Mouse (Mus musculus) liver, embryonic 14.5 days (tissue): ENCODE data around the gene Gmnc. TPM values are rescaled to one million over a fixed set of nuclear protein-coding genes. Genes with fewer than 3 reads are reported as not detected.

Experiments
- ATAC-seq: fragments of 200-750 bp; cut with Nextera tagmentation; 2 replicates; pipeline ENCODE4 v1.8.0; 2017; ENCODE audit warnings: moderate number of reproducible peaks, mild to moderate bottlenecking, moderate library complexity; ENCODE audit not compliant: insufficient read depth
- DNase-seq, 3 experiments: peaks; one replicate each; pipeline ENCODE4 v3.0.0-alpha.2; 2012 to 2013; ENCODE audit warnings: low read depth in 3 of 3, low spot score in 3 of 3
- H3K27ac ChIP-seq: fragments of 300-500 bp; sonication (generic); 2 replicates; pipeline ENCODE4 v1.5.1; 2014; ENCODE audit warnings: moderate library complexity, mild to moderate bottlenecking, control low read depth, inconsistent platforms
- H3K27me3 ChIP-seq: fragments of 300-500 bp; sonication (generic); 2 replicates; pipeline ENCODE4 v1.6.1; 2014; ENCODE audit warnings: mild to moderate bottlenecking, low read length, moderate library complexity; ENCODE audit not compliant: control insufficient read depth, insufficient read depth
- H3K36me3 ChIP-seq: fragments of 300-500 bp; sonication (generic); replicated peaks from 2 replicates; pipeline ENCODE4 v1.6.1; 2014; ENCODE audit warnings: low read depth; ENCODE audit not compliant: control insufficient read depth, insufficient read depth
- H3K4me1 ChIP-seq, 2 experiments: fragments of 200-500 bp in 1 of 2; fragments of 300-500 bp in 1 of 2; sonication (generic) in 1 of 2; replicated peaks; 2 replicates each; pipeline ENCODE4 v1.6.1; 2012 to 2014; ENCODE audit warnings: antibody characterized with exemption in 1 of 2, inconsistent platforms in 1 of 2, low read length in 1 of 2; ENCODE audit not compliant: control insufficient read depth in 2 of 2, insufficient read depth in 2 of 2
- H3K4me2 ChIP-seq: fragments of 300-500 bp; sonication (generic); 2 replicates; pipeline ENCODE4 v1.6.1; 2014; ENCODE audit warnings: low read depth, mild to moderate bottlenecking, control low read depth, moderate library complexity
- H3K4me3 ChIP-seq, 2 experiments: fragments of 200-500 bp in 1 of 2; fragments of 300-500 bp in 1 of 2; sonication (generic) in 1 of 2; 2 replicates each; pipeline ENCODE4 v1.5.1; 2012 to 2014; ENCODE audit warnings: low read depth in 2 of 2, low read length in 2 of 2, mild to moderate bottlenecking in 2 of 2, control low read depth in 1 of 2, inconsistent platforms in 1 of 2, moderate library complexity in 1 of 2; ENCODE audit not compliant: insufficient read depth in 1 of 2
- H3K9ac ChIP-seq: fragments of 300-500 bp; sonication (generic); replicated peaks from 2 replicates; pipeline ENCODE4 v1.6.1; 2014; ENCODE audit warnings: mild to moderate bottlenecking, control low read depth, moderate library complexity
- H3K9me3 ChIP-seq: fragments of 300-500 bp; sonication (generic); 2 replicates; pipeline ENCODE4 v1.6.1; 2016; ENCODE audit warnings: low read length, mixed read lengths; ENCODE audit not compliant: control insufficient read depth
- CTCF ChIP-seq: IDR thresholded peaks from 2 replicates; pipeline ENCODE4 v1.5.1; 2016; ENCODE audit warnings: antibody characterized with exemption, low read depth, control low read depth
- EP300 ChIP-seq: IDR thresholded peaks from 2 replicates; pipeline ENCODE4 v1.6.1; 2016; ENCODE audit warnings: antibody characterized with exemption, low read depth
- WGBS: fragments of 180-500 bp; shearing (Covaris S2); extraction: QIAGEN DNeasy Blood & Tissue Kit; methylation state at CpG from one replicate; pipeline ENCODE4 v1.1.7; 2014; ENCODE audit not compliant: insufficient replicate concordance; 5-methylcytosine and 5-hydroxymethylcytosine counted together
- polyA plus RNA-seq, 2 experiments: library from polyadenylated mRNA; depleted of rRNA in 1 of 2; stranded (reverse) in 1 of 2; unstranded in 1 of 2; fragments of >200 nt; fragmentation: Nextera tagmentation in 1 of 2; extraction: Ambion mirVana in 1 of 2; gene quantifications; 2 replicates each; pipeline versions ENCODE4 v1.2.1 to v1.2.3; 2012 to 2014

Gene Gmnc
- polyA plus RNA-seq (2012; rRNA removed) (0.01 TPM in 1 of 2 replicates, not detected in the other), polyA plus RNA-seq (2014; fragmentation: Nextera tagmentation; extraction: Ambion mirVana) (not detected in 2 replicates)

DNA sequence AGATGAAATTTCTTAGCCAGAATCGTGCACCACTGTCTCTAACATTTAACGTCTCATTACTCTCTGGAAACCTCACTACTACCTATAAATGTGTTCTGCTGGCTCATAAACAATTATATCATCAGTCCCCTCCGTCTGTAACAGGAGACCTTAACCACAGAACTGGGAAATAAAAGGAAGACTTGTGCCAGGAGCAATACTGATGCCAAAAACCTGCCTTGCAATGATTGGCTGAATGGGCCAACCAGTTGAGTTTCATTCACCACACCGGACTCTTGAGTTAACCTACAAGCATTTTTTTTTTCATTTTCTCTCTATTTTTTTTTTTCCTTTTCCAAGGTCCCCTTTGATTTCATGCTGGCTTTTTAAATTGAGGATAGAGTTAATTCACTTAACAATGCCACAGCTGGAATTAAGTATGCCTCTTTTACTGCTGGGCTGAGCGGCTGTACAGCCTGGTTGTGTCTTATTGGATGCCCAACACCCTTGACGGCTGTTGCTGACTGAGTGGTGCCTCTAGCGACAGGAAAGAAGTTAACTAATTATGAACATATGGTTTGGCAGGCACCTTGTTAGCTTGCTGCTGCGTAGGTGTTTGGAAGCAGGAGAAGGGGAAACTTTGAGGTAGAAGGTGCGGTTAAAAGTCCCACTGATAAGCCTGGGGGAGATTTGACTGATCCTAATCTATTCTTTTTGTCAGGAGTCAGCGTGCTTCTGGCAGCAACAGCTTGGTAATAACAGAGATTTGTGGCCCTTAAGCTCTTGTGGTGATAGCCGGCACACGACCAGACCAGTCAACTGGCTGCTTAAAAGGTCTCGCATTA is at the start of gene Gmnc:
TSS of gene Gmnc (minus strand) at position 176 of the 824 bp plus-strand sequence.
- WGBS = 47% methylated on average over 13 of the region's 13 CpGs
- Histone ChIP-seq H3K4me1 (no peaks in the 10 kb centered on the region), H3K9me3 (no peaks in the 10 kb centered on the region), H3K9ac (no peak within 1 kb of the TSS), H3K4me3 (no peak within 1 kb of the TSS), H3K36me3 (no peaks in the 10 kb centered on the region), H3K4me2 (no peak within 1 kb of the TSS), H3K27ac (no peak within 1 kb of the TSS), H3K27me3 (no peaks in the 10 kb centered on the region)
- TF ChIP-seq EP300 = no peak
- no peak for TF ChIP-seq CTCF
- no peak for DNase-seq
- no peak for ATAC-seq

DNA sequence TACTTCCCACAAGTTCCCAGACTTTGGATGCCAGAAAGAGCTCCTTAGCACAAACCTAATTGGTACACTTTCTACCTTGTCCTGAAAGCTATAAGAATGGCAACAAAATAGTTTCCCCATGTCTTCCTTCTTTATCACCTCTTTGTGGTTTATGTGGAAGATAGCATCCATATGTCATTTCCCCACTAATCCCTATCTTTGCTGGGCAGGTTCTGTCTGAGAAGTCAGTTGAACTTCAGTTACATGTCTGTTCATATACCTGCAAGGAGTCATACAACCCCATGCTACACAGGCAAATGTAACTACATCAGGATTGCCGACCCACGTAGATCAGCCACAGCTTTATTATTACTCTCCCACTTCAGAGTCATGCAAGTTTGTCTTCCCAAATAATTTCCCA is 35.8 kb upstream of the Gmnc start:
- H3K4me3 ChIP-seq = no peak overlapping the region
- 48% methylated on average over 2 of the region's 2 CpGs for WGBS
- DNase-seq (no peak), ATAC-seq (no peak)
- H3K9ac ChIP-seq = no peak overlapping the region
- no peaks in the 10 kb centered on the region for H3K36me3 ChIP-seq
- H3K27ac ChIP-seq = no peak overlapping the region
- H3K4me2 ChIP-seq = no peak overlapping the region
- H3K4me1 ChIP-seq = no peaks in the 10 kb centered on the region
- no peaks in the 10 kb centered on the region for H3K9me3 ChIP-seq
- H3K27me3 ChIP-seq = no peaks in the 10 kb centered on the region
- TF ChIP-seq CTCF = no peak
- TF ChIP-seq EP300 = no peak

DNA sequence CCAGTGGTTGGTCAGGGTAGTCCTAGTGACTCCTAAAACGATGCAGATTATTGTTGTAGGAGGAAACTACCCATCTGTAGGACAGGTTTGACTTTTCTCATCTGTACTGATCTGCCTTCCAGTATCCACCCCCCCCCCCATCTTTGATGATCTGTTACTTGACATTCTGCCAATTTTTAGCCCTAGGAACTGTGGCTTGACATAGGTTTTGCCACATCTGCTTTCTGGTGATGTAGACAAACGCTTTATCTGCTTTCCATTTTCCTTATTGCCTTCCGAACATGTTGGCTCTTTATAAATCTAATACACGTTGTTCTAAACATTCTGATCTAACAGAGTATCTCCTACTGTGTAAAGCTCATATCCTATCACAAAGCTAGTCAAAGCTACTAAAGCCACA is 34.8 kb upstream of the Gmnc start:
- no peak for ATAC-seq
- no peaks in the 10 kb centered on the region for H3K4me1 ChIP-seq
- TF ChIP-seq EP300 (no peak), CTCF (no peak)
- H3K36me3 ChIP-seq = no peaks in the 10 kb centered on the region
- no peak for DNase-seq
- no peak overlapping the region for H3K4me3 ChIP-seq
- H3K9me3 ChIP-seq = no peaks in the 10 kb centered on the region
- H3K9ac ChIP-seq = no peak overlapping the region
- H3K4me2 ChIP-seq = no peak overlapping the region
- WGBS = 56% methylated on average over 4 of the region's 4 CpGs
- no peak overlapping the region for H3K27ac ChIP-seq
- H3K27me3 ChIP-seq = no peaks in the 10 kb centered on the region

DNA sequence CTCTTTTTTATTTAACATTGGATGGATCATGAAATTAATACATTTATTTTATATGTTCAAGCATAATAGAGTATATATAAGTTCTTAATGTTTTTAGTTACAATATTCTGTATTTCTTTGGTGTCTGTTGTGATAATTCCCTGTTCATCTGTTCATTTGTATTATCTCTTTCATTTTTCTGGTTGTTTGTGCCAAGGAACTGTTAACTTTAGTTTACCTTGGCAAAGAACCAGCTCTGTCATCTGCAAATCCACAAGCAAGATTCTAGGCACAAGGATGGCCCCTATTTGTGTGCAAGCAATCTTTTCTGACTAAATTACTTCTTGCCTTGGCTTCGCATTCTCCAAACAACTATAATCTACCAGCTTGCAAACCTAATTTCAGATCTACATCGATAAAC is 31.3 kb upstream of the Gmnc start:
- ATAC-seq = no peak
- no peak for DNase-seq
- Histone ChIP-seq H3K4me2 (no peak overlapping the region), H3K4me3 (no peak overlapping the region), H3K9me3 (no peaks in the 10 kb centered on the region), H3K27ac (no peak overlapping the region), H3K27me3 (no peaks in the 10 kb centered on the region), H3K36me3 (no peaks in the 10 kb centered on the region), H3K9ac (no peak overlapping the region), H3K4me1 (no peaks in the 10 kb centered on the region)
- WGBS = 71% methylated on average over 2 of the region's 2 CpGs
- TF ChIP-seq EP300 (no peak), CTCF (no peak)

DNA sequence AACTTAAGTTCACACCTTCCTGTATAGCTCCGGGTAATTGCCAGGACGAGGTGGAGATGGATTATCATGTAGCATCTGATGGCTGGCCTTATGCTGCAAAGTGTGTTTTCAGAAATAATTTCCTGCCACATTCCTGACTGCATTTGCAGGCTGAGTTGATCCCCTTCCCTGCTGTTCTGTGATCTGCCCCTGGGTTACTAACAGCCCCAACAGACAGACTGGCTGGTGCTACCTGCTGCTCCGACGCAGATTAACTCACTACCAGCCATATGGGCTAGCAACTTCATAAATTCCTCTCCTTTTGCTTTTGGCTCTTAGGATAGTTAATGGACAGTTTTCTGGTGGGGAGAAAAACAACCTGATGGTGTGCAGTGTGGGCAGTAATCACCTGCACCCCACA is 25.9 kb upstream of the Gmnc start:
- ATAC-seq = no peak
- WGBS = 41% methylated on average over 4 of the region's 4 CpGs
- no peak for TF ChIP-seq EP300
- no peak for TF ChIP-seq CTCF

More for the DNA sequence above, 25.9 kb upstream of the Gmnc start:
- H3K36me3 ChIP-seq = no peaks in the 10 kb centered on the region
- H3K27me3 ChIP-seq = no peaks in the 10 kb centered on the region
- no peak overlapping the region for H3K4me3 ChIP-seq
- no peak overlapping the region for H3K27ac ChIP-seq
- H3K9me3 ChIP-seq = no peaks in the 10 kb centered on the region
- no peak for DNase-seq
- no peak overlapping the region for H3K4me2 ChIP-seq
- H3K4me1 ChIP-seq = no peaks in the 10 kb centered on the region
- no peak overlapping the region for H3K9ac ChIP-seq
